Mouse (Mus musculus): ENCODE measurements around the gene Gm44805. TPM values are rescaled to one million over a fixed set of nuclear protein-coding genes. Genes with fewer than 3 reads are reported as not detected.

Gene Gm44805
- total RNA-seq, 2 experiments from 2014 or later: not detected

- DNase-seq (ENCODE audit: low spot score in 2 of 2): no peak
Observed at GRCm38 (mm10) chr7:19678901-19679300, 2.3 kb downstream of the Gm44805 start.

DNA sequence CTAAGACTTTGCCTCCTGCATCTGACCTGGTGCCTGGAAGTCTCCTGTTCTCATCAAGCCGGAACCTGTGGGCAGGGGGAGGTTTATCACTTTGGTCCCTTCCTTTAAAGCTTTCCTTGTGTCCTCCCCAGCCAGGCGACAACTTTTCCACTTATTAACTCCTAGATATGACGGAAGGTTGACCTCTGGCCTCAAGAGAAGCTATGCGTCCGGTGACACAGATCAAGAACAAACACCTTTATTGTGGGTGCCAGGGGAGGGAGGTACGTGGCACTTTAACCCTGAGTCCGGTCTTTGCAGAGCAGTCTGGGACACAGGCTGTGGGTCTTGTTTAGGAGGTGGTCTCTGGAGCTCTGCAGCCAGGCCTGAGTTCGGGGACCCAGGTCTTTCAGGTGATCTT, 3.4 kb downstream of the Gm44805 start, which contains the start of gene Apoc2:
Gene Apoc2 (minus strand): TSS at position 70 of the 400 bp plus-strand sequence.
- DNase-seq (ENCODE audit: low spot score in 2 of 2): no peak

DNA sequence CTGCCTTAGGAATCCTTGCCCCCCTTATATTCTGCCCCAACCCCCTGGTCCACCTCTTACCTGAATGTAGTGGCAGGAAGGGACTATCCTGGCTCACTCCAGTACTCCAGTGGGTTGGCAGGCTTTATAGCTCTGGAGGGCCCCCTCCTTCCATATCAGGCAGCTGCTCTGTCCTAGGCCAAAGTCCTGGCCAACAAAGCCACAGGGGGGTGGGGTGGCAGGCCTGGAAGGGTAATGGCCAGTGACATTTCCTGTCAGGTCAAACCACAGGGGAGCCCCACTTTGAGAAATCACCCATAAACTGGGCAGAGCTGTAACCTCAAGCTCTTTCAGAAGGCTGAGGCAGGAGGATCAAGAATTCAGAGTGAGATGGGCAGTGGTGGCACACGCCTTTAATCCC, 4.6 kb downstream of the Gm44805 start:
- no peak for DNase-seq (ENCODE audit: low spot score in 2 of 2)

DNA sequence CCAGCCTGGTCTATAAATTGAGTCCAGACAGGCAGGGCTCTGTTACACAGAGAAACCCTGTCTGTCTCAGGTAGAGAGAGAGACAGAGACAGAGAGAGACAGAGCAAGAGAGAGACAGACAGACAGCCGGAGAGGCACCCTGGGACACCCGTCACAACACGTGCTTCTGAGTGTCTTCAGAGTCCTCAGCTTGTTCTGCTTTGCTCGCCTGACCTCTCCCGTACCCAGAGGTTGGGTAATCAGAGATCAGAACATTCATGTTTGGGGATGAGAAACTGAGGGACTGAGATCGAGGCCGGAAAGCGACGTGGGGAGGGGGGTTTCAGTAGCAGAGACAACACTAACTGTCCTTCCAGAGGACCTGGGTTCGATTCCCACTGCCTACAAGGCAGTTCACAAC, 5.4 kb downstream of the Gm44805 start:
- DNase-seq (ENCODE audit: low spot score in 2 of 2): no peak

DNA sequence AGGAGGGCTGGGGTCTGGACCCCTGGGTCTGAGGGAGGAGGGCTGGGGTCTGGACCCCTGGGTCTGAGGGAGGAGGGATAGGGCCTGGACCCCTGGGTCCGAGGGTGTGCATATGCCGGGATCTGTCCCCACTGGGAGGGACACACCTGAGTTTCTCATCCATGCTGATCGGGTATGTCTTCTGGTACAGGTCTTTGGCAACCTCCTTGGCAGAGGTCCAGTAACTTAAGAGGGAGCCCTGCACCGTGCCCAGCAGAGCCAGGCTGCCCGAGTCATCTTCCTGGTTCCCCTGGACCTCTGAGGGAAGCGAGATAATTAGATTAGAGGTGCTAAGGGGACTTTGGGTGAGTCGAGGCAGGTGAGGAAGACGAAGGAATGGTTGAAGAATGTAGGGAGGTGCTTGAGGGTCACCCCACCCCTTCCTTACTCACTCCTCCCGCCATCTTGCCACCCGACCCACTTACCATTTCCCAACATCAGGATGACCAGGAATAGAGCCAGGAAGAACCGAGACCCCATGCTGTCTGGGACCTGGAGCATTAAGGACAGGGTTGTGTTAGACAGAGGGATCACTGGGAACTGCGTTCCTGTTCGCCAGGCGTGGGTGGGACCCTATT, 8.0 kb downstream of the Gm44805 start:
- DNase-seq (ENCODE audit: low spot score in 2 of 2): no peak

- no peak for DNase-seq (ENCODE audit: low spot score in 2 of 2)
Observed at GRCm38 (mm10) chr7:19671511-19671910, 9.7 kb downstream of the Gm44805 start.

- peak; percentile 85 to 98 for DNase-seq (ENCODE audit: low spot score in 2 of 2)
Observed at GRCm38 (mm10) chr7:19668947-19669721, 12.1 kb downstream of the Gm44805 start.

DNA sequence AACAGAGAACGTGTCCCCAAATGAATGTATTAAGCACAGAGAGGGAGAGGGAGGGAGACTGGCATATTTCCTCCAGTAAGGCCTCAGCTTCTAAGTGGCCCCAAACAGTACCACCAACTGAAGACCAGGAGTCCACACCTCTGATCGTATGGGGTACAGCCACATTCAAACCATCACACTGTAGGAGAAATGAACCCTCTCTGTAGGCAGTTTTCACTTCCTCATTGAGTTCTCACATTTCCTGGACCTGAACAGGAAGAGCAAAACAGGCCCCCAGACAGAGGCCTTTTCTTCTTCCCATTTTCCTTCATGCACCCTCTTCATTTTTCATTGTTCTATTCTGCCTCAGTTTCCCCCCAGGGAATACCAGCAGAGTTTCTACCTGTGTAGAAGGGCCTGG, 13.8 kb downstream of the Gm44805 start:
- no peak for DNase-seq (ENCODE audit: low spot score in 2 of 2)

DNA sequence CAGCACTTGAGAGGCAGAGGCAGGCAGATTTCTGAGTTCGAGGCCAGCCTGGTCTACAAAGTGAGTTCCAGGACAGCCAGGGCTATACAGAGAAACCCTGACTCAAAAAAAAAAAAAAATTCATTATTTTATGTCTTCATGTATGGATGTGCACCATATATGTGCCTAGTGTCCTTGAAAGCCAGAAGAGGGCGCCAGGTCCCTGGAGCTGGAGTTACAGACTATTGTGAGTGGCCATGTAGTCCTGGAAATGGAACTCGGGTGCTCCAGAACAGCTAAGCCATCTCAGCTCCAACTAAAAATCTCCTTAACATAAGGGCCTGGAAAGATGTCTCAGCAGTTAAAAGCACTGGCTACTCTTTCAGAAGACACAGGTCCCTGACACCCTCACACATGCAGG, 14.5 kb downstream of the Gm44805 start:
- no peak for DNase-seq (ENCODE audit: low spot score in 2 of 2)

GRCm38 (mm10) chr7:19664955-19665841, 16.0 kb downstream of the Gm44805 start, which contains the start of gene Clptm1:
Clptm1 (minus strand) TSS chr7:19665033.
- DNase-seq (ENCODE audit: low spot score in 2 of 2): peak; percentile 96 to 99

- peak in 1 of 2 experiments; percentile 18 for DNase-seq (ENCODE audit: low spot score in 2 of 2)
Observed at GRCm38 (mm10) chr7:19664455-19664954, 16.7 kb downstream of the Gm44805 start.

DNA sequence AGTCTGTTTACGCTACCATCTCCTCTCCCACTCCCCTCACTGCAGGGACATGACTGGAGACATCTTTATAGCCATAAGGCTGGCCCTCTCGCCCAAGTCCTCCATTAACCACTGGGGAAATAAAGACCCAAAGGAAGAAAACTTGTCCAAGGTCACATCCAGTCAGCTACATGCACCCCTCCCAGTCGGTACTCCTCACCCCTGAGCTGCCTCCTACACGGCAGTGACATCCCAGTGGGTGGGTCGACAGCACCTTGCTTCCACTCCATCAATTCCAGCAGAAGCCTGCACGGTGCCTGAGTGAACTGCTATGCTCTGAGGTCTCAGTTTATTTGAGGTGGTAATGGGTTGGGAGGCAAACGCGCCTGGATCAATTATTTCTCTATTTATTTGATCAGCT, 17.3 kb downstream of the Gm44805 start:
- DNase-seq (ENCODE audit: low spot score in 2 of 2): no peak

DNA sequence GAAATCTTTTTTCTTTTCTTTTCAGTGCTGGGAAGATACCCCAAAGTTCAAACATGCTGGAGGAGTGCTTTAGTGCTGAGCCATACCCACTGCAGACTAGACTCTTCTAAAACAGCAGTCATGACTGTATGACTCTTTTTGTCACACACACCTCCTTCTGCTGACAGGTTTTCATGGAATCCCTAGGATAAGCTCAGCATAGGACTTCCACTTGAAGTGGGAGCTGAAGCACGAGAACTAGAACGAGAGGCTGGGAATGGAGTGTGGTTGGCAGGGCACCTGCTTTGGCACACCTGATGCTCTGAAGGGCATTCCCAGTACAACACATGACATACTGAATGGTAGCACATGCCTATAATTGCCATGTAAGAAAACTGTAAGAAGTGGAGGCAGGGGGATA, 28.6 kb downstream of the Gm44805 start:
- DNase-seq (ENCODE audit: low spot score in 2 of 2): no peak

GRCm38 (mm10) chr7:19651063-19651786, 30.0 kb downstream of the Gm44805 start:
- no peak for DNase-seq (ENCODE audit: low spot score in 2 of 2)

DNA sequence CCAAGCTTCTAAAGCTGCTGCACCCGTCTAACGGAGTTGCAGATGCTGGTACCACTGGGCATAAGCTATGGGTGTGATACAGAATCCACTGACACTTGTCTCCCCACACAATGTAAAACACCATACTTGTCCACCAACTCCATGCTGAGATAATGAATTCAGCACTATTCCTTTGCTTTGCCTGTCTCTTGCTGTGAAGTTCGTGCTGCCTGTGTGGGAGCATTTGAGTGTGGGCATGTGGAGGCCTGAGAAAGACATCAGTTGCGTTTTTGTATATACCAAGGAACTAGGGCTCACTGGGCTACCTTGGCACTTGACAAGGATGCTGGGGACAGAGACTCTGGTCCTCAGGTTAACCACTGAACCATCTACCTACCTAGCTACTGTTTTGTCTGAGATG, 40.0 kb downstream of the Gm44805 start:
- no peak for DNase-seq (ENCODE audit: low spot score in 2 of 2)

DNA sequence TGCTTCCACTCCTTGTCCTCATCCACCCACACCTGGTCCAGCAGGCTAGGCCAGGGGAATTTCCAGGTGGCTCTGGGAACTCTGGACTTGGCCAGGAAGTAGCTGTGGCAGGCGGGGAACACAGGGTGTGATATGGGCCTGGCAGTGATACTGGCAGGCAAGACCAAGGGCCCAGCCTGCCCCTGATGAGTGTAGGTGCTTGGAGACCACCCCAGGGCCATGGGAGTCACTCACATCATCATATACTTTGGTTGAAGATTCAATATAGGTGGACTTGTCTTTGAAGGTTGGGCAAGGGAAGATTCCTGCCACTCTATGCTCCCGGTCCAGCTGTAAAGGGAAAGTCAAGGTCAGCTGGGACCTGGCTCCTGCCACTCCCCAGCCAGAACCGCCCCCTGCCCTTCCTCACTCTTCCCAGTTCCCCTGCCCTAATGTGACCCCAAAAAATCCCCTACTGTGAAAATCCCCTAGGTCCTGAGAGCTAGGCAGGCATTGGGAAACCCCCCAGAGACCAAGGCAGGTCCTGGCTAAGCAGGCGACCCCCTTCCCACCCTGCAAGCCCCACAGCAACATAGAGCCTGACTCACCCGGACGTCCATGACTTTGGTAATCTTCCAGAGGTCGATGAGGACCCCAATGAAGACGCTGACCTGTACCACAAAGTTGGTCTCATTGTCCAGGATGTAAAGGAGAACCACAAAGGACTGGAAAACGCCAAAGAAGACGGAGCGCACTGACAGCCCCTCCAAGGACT, 46.0 kb downstream of the Gm44805 start:
- no peak for DNase-seq (ENCODE audit: low spot score in 2 of 2)

- no peak for DNase-seq (ENCODE audit: low spot score in 2 of 2)
Observed at GRCm38 (mm10) chr7:19634591-19634990, 46.6 kb downstream of the Gm44805 start.

DNA sequence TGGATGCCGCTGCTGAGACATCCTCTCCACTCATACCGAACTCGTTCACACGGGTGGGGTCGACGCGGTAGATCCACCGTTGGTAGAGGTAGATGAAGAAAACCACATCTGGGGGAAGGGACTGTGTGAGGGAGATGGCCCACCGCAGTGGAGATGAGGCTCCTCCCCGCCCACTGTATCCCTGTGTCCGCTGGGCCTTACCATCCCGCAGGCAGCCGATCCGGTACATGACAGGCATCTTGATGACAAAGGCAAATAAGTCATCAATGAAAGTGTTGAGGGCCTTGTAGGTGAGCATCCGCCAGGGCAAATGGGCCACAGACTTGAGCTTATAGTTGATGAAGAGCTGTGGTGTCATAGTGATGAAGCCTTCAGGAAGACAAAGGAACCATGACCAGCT, 47.4 kb downstream of the Gm44805 start:
- DNase-seq (ENCODE audit: low spot score in 2 of 2): no peak

GRCm38 (mm10) chr7:19633197-19633596, 48.0 kb downstream of the Gm44805 start:
- no peak for DNase-seq (ENCODE audit: low spot score in 2 of 2)

GRCm38 (mm10) chr7:19632720-19633119, 48.5 kb downstream of the Gm44805 start:
- no peak for DNase-seq (ENCODE audit: low spot score in 2 of 2)

Data from layer of hippocampus, adult 18-20 months (tissue).